11 mouse cellular contexts compared by ENCODE assay signal in the genomic region with DNA sequence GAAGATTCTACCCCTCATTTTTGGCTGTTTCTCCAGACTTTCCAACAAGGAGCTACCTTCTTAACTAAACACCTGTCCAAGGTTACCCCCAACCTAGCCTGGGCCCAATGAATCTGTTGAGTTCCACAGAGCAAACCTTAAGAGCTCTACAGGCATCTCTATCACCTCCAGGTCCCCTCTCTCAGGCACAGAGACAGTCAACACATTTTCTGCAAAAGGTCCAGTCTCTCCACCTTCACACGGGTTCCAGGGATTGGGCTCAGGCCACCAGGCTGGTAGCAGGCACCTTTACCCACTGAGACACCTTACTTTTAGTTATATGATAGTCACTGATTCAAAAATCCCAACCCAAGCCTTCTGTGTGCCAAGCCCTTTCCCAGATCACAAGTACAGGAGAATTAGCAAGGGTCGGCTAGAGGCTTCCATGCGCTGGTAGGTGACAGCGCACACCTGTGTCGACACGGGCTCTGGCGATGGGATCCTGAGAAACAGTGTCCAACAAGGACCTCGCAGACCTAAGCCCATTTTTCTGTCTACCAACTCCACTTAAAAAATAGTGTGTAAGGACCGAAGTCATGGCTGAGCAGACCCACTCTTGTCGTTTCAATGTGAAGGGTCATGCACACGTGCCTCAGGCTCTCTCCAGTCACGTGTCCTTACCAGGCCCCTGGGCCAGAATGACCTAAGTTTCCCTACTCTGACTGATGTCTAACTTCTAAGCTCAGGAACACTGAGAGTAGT.
A peak's percentile ranks its signal among the peaks of the same experiment; 100 is the strongest.
DNase-seq lines count a peak whose midpoint lies in the region; ATAC-seq and TF ChIP-seq lines count a peak whose summit lies in the region.
"Had no signal": no experiment of that assay in that cellular context is flagged by ENCODE, and none has a peak within 500 bp of the region (broad histone marks: within the 10 kb centered on the region; RNA-seq: fewer than 3 reads in every experiment).

No protein-coding gene starts in this region.

- 0 out of 2 replicates have a peak, but pooled peaks have one; percentile 24 for TF ChIP-seq POLR2A in heart, adult 2 months (IDR thresholded peaks at IDR 0.05; ENCODE audit: insufficient read depth, low read depth, low read length)
- TF ChIP-seq POLR2A in testis, adult 2 months (IDR thresholded peaks at IDR 0.05; ENCODE audit: control insufficient read depth, low read depth, low read length): no peak

- DNase-seq in heart, adult 2 months: no peak
- DNase-seq in heart, adult 9 months (ENCODE audit: low spot score in 2 of 2): no peak
- DNase-seq in testis, postnatal 10 days (ENCODE audit: low spot score): no peak
- DNase-seq in adrenal gland, postnatal 25 days: no peak
- no peak for DNase-seq in lung, postnatal 14 days
- DNase-seq: B cell, adult 2 months; lung, postnatal 4 days; right cerebral cortex, postnatal 14 days had no signal

- peaks cover 47% of the 10 kb centered on the region for H3K36me3 ChIP-seq in heart, adult 2 months (ENCODE audit: control insufficient read depth, insufficient read depth, low read length)
- H3K36me3 ChIP-seq in testis, adult 2 months (ENCODE audit: control insufficient read depth, insufficient read depth, low read length): no peaks in the 10 kb centered on the region
- no peaks in the 10 kb centered on the region for H3K36me3 ChIP-seq in midbrain, embryonic 12.5 days

- H3K9me3 ChIP-seq in midbrain, embryonic 12.5 days: no peaks in the 10 kb centered on the region

- H3K4me3 ChIP-seq in heart, adult 2 months: no peak overlapping the region
- H3K4me3 ChIP-seq in testis, adult 2 months (ENCODE audit: control insufficient read depth, low read depth, low read length): no peak overlapping the region
- no peak overlapping the region for H3K4me3 ChIP-seq in midbrain, embryonic 12.5 days

- intact Hi-C loops in heart, adult 2 months (cut with DNase I): no loop called here

- ATAC-seq in midbrain, embryonic 12.5 days (ENCODE audit: low FRiP score, low read depth): no peak
- ATAC-seq in cerebellum, adult (ENCODE audit: insufficient number of reproducible peaks, low FRiP score, low TSS enrichment): no peak

- H3K9ac ChIP-seq in heart, adult 2 months (ENCODE audit: low read depth, low read length): peak overlapping the region; percentile 60
- 0 out of 2 replicates have a peak overlapping the region, but pooled peaks have one; percentile 3 for H3K9ac ChIP-seq in midbrain, embryonic 12.5 days (replicated peaks)

- no peaks in the 10 kb centered on the region for H3K27me3 ChIP-seq in heart, adult 2 months (ENCODE audit: control insufficient read depth, insufficient read depth, low read length)
- no peaks in the 10 kb centered on the region for H3K27me3 ChIP-seq in testis, adult 2 months (ENCODE audit: control insufficient read depth, insufficient read depth, low read length)
- H3K27me3 ChIP-seq in midbrain, embryonic 12.5 days: 0 out of 2 replicates have a peak, but pooled peaks cover 7% of the 10 kb centered on the region

- no peak overlapping the region for H3K4me2 ChIP-seq in midbrain, embryonic 12.5 days (replicated peaks)

- 84% methylated on average over 12 of the region's 12 CpGs for WGBS in heart, adult 2 months
- 88% methylated on average over 12 of the region's 12 CpGs for WGBS in midbrain, embryonic 12.5 days

- 0 out of 2 replicates have a peak, but pooled peaks cover 1% of the 10 kb centered on the region for H3K79me2 ChIP-seq in heart, adult 2 months (replicated peaks; ENCODE audit: control insufficient read depth, insufficient read depth, low read length)

- TF ChIP-seq CTCF in heart, adult 2 months (IDR thresholded peaks at IDR 0.05): no peak
- TF ChIP-seq CTCF in testis, adult 2 months (IDR thresholded peaks at IDR 0.05; ENCODE audit: control insufficient read depth, insufficient read depth, insufficient replicate concordance, low read depth, low read length): no peak

- peaks cover 66% of the 10 kb centered on the region for H3K4me1 ChIP-seq in heart, adult 2 months (ENCODE audit: control insufficient read depth, insufficient read depth, low read length)
- H3K4me1 ChIP-seq in testis, adult 2 months (ENCODE audit: control insufficient read depth, insufficient read depth, low read length): peaks cover 7% of the 10 kb centered on the region
- peaks cover 80% of the 10 kb centered on the region for H3K4me1 ChIP-seq in midbrain, embryonic 12.5 days

- 0 out of 2 replicates have a peak, but pooled peaks have one; percentile 25 for TF ChIP-seq EP300 in heart, adult 2 months (IDR thresholded peaks at IDR 0.05; ENCODE audit: insufficient read depth, low read depth, low read length)

- H3K27ac ChIP-seq in heart, adult 2 months: peak overlapping the region; percentile 97
- H3K27ac ChIP-seq in testis, adult 2 months (ENCODE audit: control insufficient read depth, insufficient read depth, low read depth, low read length): peak overlapping the region; percentile 77; the same call in 1 of the 2 replicates
- peak overlapping the region; percentile 60 for H3K27ac ChIP-seq in midbrain, embryonic 12.5 days (replicated peaks)
